Mouse (Mus musculus): ENCODE measurements around the gene Gm47996. TPM values are rescaled to one million over a fixed set of nuclear protein-coding genes. Genes with fewer than 3 reads are reported as not detected.

Gm47996 gene
- polyA plus RNA-seq, 1 experiment from 2014 or later, result not detected

- Histone ChIP-seq H3K27me3 (ENCODE audit: control insufficient read depth, insufficient read depth, low read length) (no peaks in the 10 kb centered on the region), H3K36me3 (ENCODE audit: control insufficient read depth, insufficient read depth) (no peaks in the 10 kb centered on the region), H3K4me3 (ENCODE audit: low read length) (no peak overlapping the region), H3K27ac (ENCODE audit: low read length) (no peak overlapping the region), H3K4me2 (ENCODE audit: low read depth, low read length) (no peak overlapping the region), H3K9ac (ENCODE audit: low read length) (no peak overlapping the region), H3K4me1 (ENCODE audit: control insufficient read depth, insufficient read depth, low read length) (peaks cover 4% of the 10 kb centered on the region; the same call in 1 of the 2 replicates), H3K9me3 (replicated peaks; ENCODE audit: control insufficient read depth, low read length) (no peaks in the 10 kb centered on the region)
- no peak for ATAC-seq (replicated peaks; ENCODE audit: extremely low read depth, insufficient read depth, low FRiP score)
- 74% methylated on average over 3 of the region's 3 CpGs for WGBS
Observed at GRCm38 (mm10) chr1:151216417-151216816, 6.5 kb downstream of the Gm47996 start.

DNA sequence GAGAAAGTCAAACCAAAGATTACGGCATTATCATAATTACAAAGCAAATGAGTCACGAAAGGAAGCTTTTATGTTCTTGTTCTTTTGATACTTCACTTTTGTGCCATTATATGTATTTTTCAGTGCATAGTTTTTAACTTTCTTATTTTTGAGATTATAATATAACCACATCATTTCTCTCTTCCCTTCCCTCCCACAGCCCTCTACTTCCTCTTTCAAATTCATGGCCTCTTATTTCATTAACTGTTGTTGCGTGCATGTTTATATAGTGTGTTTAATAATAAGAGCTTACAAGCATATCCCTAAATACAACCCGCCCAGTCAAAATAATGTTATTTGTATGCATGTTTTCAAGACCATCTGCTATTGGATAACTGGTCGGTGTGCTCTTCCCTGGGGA is 9.1 kb downstream of the Gm47996 start:
- WGBS, result 88% methylated on average over 5 of the region's 5 CpGs
- Histone ChIP-seq H3K27me3 (ENCODE audit: control insufficient read depth, insufficient read depth, low read length) (no peaks in the 10 kb centered on the region), H3K4me1 (ENCODE audit: control insufficient read depth, insufficient read depth, low read length) (peaks cover 7% of the 10 kb centered on the region; the same call in 1 of the 2 replicates), H3K36me3 (ENCODE audit: control insufficient read depth, insufficient read depth) (no peaks in the 10 kb centered on the region), H3K4me2 (ENCODE audit: low read depth, low read length) (no peak overlapping the region), H3K27ac (ENCODE audit: low read length) (no peak overlapping the region), H3K4me3 (ENCODE audit: low read length) (no peak overlapping the region), H3K9me3 (replicated peaks; ENCODE audit: control insufficient read depth, low read length) (no peaks in the 10 kb centered on the region), H3K9ac (ENCODE audit: low read length) (no peak overlapping the region)
- ATAC-seq (replicated peaks; ENCODE audit: extremely low read depth, insufficient read depth, low FRiP score), result no peak

- 0 out of 2 replicates have a peak, but pooled peaks cover 2% of the 10 kb centered on the region for H3K4me1 ChIP-seq (ENCODE audit: control insufficient read depth, insufficient read depth, low read length)
- WGBS, result 79% methylated on average over 7 of the region's 7 CpGs
- no peaks in the 10 kb centered on the region for H3K36me3 ChIP-seq (ENCODE audit: control insufficient read depth, insufficient read depth)
- no peak overlapping the region for H3K27ac ChIP-seq (ENCODE audit: low read length)
- H3K9ac ChIP-seq (ENCODE audit: low read length), result no peak overlapping the region
- H3K4me3 ChIP-seq (ENCODE audit: low read length), result no peak overlapping the region
- no peaks in the 10 kb centered on the region for H3K9me3 ChIP-seq (replicated peaks; ENCODE audit: control insufficient read depth, low read length)
- H3K27me3 ChIP-seq (ENCODE audit: control insufficient read depth, insufficient read depth, low read length), result no peaks in the 10 kb centered on the region
- no peak for ATAC-seq (replicated peaks; ENCODE audit: extremely low read depth, insufficient read depth, low FRiP score)
- no peak overlapping the region for H3K4me2 ChIP-seq (ENCODE audit: low read depth, low read length)
Observed at GRCm38 (mm10) chr1:151220098-151220497, 10.2 kb downstream of the Gm47996 start.

DNA sequence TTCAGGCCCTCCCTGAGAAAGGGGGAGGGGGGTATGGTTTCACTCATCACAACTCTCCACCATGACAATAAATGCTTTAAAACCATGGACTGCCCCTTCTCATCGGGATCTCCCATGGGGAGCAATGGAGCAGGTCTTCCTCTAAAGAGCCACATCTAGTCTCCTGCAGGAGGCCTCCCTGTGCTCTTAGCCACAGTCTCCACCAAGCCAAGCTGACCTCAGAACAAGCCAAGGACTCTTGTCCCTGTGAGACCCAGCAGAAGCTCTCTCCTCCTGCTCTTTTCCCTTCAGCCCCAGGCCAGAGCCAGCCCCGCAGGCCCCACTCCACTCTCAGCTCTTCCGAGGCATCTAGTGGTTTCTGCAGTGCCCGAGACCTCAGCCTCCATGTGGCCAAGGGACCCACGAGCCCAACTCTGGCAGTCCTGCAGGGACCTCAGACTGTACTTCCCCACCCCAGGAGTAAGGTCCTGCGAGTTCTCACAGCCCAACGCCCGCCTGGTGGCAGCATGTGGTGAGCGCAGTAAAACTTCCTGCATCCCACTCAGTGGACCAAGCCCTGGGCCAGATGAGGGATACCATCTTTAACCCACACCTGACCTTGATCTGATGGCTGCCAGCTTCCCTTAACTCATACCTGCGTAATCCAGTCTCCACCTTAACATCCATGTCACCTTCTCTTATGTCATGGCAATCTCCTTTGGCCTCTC is 12.8 kb downstream of the Gm47996 start:
- 89% methylated on average over 10 of the region's 10 CpGs for WGBS
- Histone ChIP-seq H3K9ac (ENCODE audit: low read length) (no peak overlapping the region), H3K4me1 (ENCODE audit: control insufficient read depth, insufficient read depth, low read length) (0 out of 2 replicates have a peak, but pooled peaks cover 2% of the 10 kb centered on the region), H3K27me3 (ENCODE audit: control insufficient read depth, insufficient read depth, low read length) (no peaks in the 10 kb centered on the region), H3K4me2 (ENCODE audit: low read depth, low read length) (no peak overlapping the region), H3K9me3 (replicated peaks; ENCODE audit: control insufficient read depth, low read length) (no peaks in the 10 kb centered on the region), H3K27ac (ENCODE audit: low read length) (no peak overlapping the region), H3K4me3 (ENCODE audit: low read length) (no peak overlapping the region), H3K36me3 (ENCODE audit: control insufficient read depth, insufficient read depth) (no peaks in the 10 kb centered on the region)
- no peak for ATAC-seq (replicated peaks; ENCODE audit: extremely low read depth, insufficient read depth, low FRiP score)

DNA sequence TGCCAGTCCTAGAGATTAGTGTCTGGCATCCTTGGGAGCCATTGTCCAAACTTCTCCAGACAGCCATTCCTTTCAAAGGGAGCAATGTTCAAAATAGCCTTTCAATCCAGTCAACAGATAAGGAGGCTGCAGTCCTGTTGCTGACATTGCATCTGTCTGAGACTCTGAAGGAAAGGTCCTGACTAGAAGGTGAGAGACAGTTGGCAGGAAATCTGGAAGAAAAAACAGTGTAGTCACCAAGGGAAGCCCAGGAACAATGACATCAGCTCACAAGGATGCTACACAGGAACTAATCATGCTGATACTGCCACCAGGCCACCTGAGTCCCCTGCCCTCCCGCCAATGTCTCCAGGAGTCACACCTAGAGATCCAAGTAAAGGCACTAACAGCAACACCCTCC is 13.4 kb downstream of the Gm47996 start:
- Histone ChIP-seq H3K4me3 (ENCODE audit: low read length) (no peak overlapping the region), H3K9me3 (replicated peaks; ENCODE audit: control insufficient read depth, low read length) (no peaks in the 10 kb centered on the region)
- WGBS, result 40% methylated on average over 1 of the region's 1 CpGs

GRCm38 (mm10) chr1:151224536-151224935 is 14.6 kb downstream of the Gm47996 start:
- no peak overlapping the region for H3K27ac ChIP-seq (ENCODE audit: low read length)

More for the DNA sequence above, 13.4 kb downstream of the Gm47996 start:
- H3K36me3 ChIP-seq (ENCODE audit: control insufficient read depth, insufficient read depth), result no peaks in the 10 kb centered on the region
- H3K9ac ChIP-seq (ENCODE audit: low read length), result no peak overlapping the region
- H3K27me3 ChIP-seq (ENCODE audit: control insufficient read depth, insufficient read depth, low read length), result no peaks in the 10 kb centered on the region
- H3K4me2 ChIP-seq (ENCODE audit: low read depth, low read length), result no peak overlapping the region
- ATAC-seq (replicated peaks; ENCODE audit: extremely low read depth, insufficient read depth, low FRiP score), result no peak
- H3K27ac ChIP-seq (ENCODE audit: low read length), result no peak overlapping the region
- 0 out of 2 replicates have a peak, but pooled peaks cover 2% of the 10 kb centered on the region for H3K4me1 ChIP-seq (ENCODE audit: control insufficient read depth, insufficient read depth, low read length)

GRCm38 (mm10) chr1:151227506-151227905 is 17.6 kb downstream of the Gm47996 start:
- no peak overlapping the region for H3K9ac ChIP-seq (ENCODE audit: low read length)
- H3K27me3 ChIP-seq (ENCODE audit: control insufficient read depth, insufficient read depth, low read length), result no peaks in the 10 kb centered on the region
- H3K4me3 ChIP-seq (ENCODE audit: low read length), result no peak overlapping the region
- no peak overlapping the region for H3K4me2 ChIP-seq (ENCODE audit: low read depth, low read length)
- 0 out of 2 replicates have a peak, but pooled peaks cover 2% of the 10 kb centered on the region for H3K4me1 ChIP-seq (ENCODE audit: control insufficient read depth, insufficient read depth, low read length)
- ATAC-seq (replicated peaks; ENCODE audit: extremely low read depth, insufficient read depth, low FRiP score), result no peak
- 79% methylated on average over 8 of the region's 8 CpGs for WGBS
- H3K27ac ChIP-seq (ENCODE audit: low read length), result no peak overlapping the region
- H3K36me3 ChIP-seq (ENCODE audit: control insufficient read depth, insufficient read depth), result no peaks in the 10 kb centered on the region
- H3K9me3 ChIP-seq (replicated peaks; ENCODE audit: control insufficient read depth, low read length), result no peaks in the 10 kb centered on the region

More at GRCm38 (mm10) chr1:151224536-151224935, 14.6 kb downstream of the Gm47996 start:
- 95% methylated on average over 1 of the region's 1 CpGs for WGBS
- no peaks in the 10 kb centered on the region for H3K9me3 ChIP-seq (replicated peaks; ENCODE audit: control insufficient read depth, low read length)
- H3K36me3 ChIP-seq (ENCODE audit: control insufficient read depth, insufficient read depth), result no peaks in the 10 kb centered on the region
- ATAC-seq (replicated peaks; ENCODE audit: extremely low read depth, insufficient read depth, low FRiP score), result no peak
- no peaks in the 10 kb centered on the region for H3K27me3 ChIP-seq (ENCODE audit: control insufficient read depth, insufficient read depth, low read length)
- H3K4me1 ChIP-seq (ENCODE audit: control insufficient read depth, insufficient read depth, low read length), result 0 out of 2 replicates have a peak, but pooled peaks cover 2% of the 10 kb centered on the region
- no peak overlapping the region for H3K9ac ChIP-seq (ENCODE audit: low read length)
- no peak overlapping the region for H3K4me2 ChIP-seq (ENCODE audit: low read depth, low read length)
- no peak overlapping the region for H3K4me3 ChIP-seq (ENCODE audit: low read length)

DNA sequence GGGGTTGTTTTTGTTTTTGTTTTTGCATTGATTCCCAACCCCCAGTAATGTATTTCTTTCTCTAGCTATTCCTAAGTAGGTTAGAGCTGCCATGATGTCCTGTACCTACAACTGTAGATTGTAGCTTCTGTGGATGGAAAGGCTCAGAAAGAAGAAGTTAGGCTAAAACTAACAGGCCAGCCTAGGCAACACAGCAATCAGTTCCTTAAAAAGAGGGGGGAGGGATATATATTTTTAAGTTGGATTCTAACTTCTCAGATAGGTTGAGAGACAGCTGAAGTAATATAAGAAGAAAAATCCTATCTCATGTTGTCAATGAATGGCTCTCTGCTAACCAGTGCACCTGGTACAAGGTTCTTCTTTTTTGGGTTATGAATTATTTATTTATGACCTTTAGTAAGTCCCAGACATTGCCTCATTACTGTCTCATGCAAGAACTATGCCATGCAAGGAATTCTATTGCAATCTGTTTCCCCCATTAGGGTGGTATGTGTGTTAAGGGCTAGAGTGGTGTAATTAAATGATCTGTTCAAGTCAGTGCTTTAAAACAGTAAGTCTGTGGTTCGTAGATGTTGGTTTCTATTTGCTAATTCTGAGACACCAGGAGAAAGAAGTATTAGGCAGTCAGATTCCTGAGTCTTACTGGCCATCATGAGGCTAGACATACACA is 18.5 kb downstream of the Gm47996 start:
- no peaks in the 10 kb centered on the region for H3K9me3 ChIP-seq (replicated peaks; ENCODE audit: control insufficient read depth, low read length)
- no peaks in the 10 kb centered on the region for H3K4me1 ChIP-seq (ENCODE audit: control insufficient read depth, insufficient read depth, low read length)
- ATAC-seq (replicated peaks; ENCODE audit: extremely low read depth, insufficient read depth, low FRiP score), result no peak
- WGBS, result 59% methylated on average over 1 of the region's 1 CpGs
- H3K4me3 ChIP-seq (ENCODE audit: low read length), result no peak overlapping the region
- no peaks in the 10 kb centered on the region for H3K27me3 ChIP-seq (ENCODE audit: control insufficient read depth, insufficient read depth, low read length)
- H3K9ac ChIP-seq (ENCODE audit: low read length), result no peak overlapping the region
- no peaks in the 10 kb centered on the region for H3K36me3 ChIP-seq (ENCODE audit: control insufficient read depth, insufficient read depth)
- H3K4me2 ChIP-seq (ENCODE audit: low read depth, low read length), result no peak overlapping the region
- no peak overlapping the region for H3K27ac ChIP-seq (ENCODE audit: low read length)

- Histone ChIP-seq H3K9me3 (replicated peaks; ENCODE audit: control insufficient read depth, low read length) (peaks cover 4% of the 10 kb centered on the region; the same call in 1 of the 2 replicates), H3K4me3 (ENCODE audit: low read length) (no peak overlapping the region), H3K4me2 (ENCODE audit: low read depth, low read length) (no peak overlapping the region), H3K27ac (ENCODE audit: low read length) (no peak overlapping the region), H3K9ac (ENCODE audit: low read length) (no peak overlapping the region), H3K4me1 (ENCODE audit: control insufficient read depth, insufficient read depth, low read length) (peaks cover 8% of the 10 kb centered on the region; the same call in 1 of the 2 replicates), H3K27me3 (ENCODE audit: control insufficient read depth, insufficient read depth, low read length) (no peaks in the 10 kb centered on the region), H3K36me3 (ENCODE audit: control insufficient read depth, insufficient read depth) (no peaks in the 10 kb centered on the region)
- ATAC-seq (replicated peaks; ENCODE audit: extremely low read depth, insufficient read depth, low FRiP score), result no peak
- 76% methylated on average over 3 of the region's 3 CpGs for WGBS
Observed at GRCm38 (mm10) chr1:151232346-151232745, 22.4 kb downstream of the Gm47996 start.

All from heart, embryonic 16.5 days (tissue).